Mouse (Mus musculus) C2C12 (cell line): Measurements from ENCODE around the gene Anp32e. TPM values are rescaled to one million over a fixed set of nuclear protein-coding genes. Genes with fewer than 3 reads are reported as not detected.
"Not testable (repeated sequence)": the region's sequence is repeated elsewhere in the genome, so short reads cannot be mapped to it uniquely, and the experiment has no call there.

ENCODE experiments used
- H3K27me3 ChIP-seq: one replicate; pipeline ENCODE4 v1.6.1; 2011; ENCODE audit not compliant: control insufficient read depth, insufficient read depth, insufficient read length
- H3K36me3 ChIP-seq: one replicate; pipeline ENCODE4 v1.6.1; 2011; ENCODE audit not compliant: control insufficient read depth, insufficient read depth
- H3K4me3 ChIP-seq: one replicate; pipeline ENCODE4 v1.5.1; 2011; ENCODE audit warnings: mild to moderate bottlenecking, control low read depth; ENCODE audit not compliant: poor library complexity, insufficient read depth, severe bottlenecking
- H3K79me2 ChIP-seq: one replicate; pipeline ENCODE4 v1.6.1; 2011; ENCODE audit not compliant: control insufficient read depth, insufficient read depth
- H3K79me3 ChIP-seq: one replicate; pipeline ENCODE4 v1.6.1; 2011; ENCODE audit warnings: low read depth, control low read depth
- H3ac ChIP-seq: one replicate; pipeline ENCODE3; 2011; ENCODE audit warnings: low read depth; ENCODE audit not compliant: control insufficient read depth, insufficient read length
- CEBPB ChIP-seq: IDR thresholded peaks from one replicate; pipeline ENCODE4 v1.6.1; 2011; ENCODE audit warnings: low read depth, mild to moderate bottlenecking, control low read depth, moderate library complexity
- CTCF ChIP-seq: IDR thresholded peaks from one replicate; pipeline ENCODE4 v1.5.1; 2011; ENCODE audit not compliant: control insufficient read depth, insufficient read depth, insufficient read length
- FOSL1 ChIP-seq: IDR thresholded peaks from one replicate; pipeline ENCODE4 v1.8.0; 2011; ENCODE audit warnings: mild to moderate bottlenecking, low read length; ENCODE audit not compliant: poor library complexity, insufficient read depth, severe bottlenecking
- MAX ChIP-seq: IDR thresholded peaks from one replicate; pipeline ENCODE4 v1.6.1; 2011; ENCODE audit warnings: mild to moderate bottlenecking, control low read depth
- MYOD1 ChIP-seq: IDR thresholded peaks from one replicate; pipeline ENCODE4 v1.6.1; 2011; ENCODE audit warnings: low read depth; ENCODE audit not compliant: control insufficient read depth, insufficient read length
- MYOG ChIP-seq: IDR thresholded peaks from one replicate; pipeline ENCODE4 v1.6.1; 2011; ENCODE audit not compliant: control insufficient read depth, insufficient read length; ENCODE audit errors: extremely low read depth
- USF1 ChIP-seq: IDR thresholded peaks from one replicate; pipeline ENCODE4 v1.6.1; 2011; ENCODE audit warnings: low read depth, mild to moderate bottlenecking, control low read depth, moderate library complexity
- polyA plus RNA-seq: library from polyadenylated mRNA; unstranded; fragments of >200 nt; fragmentation: generic; extraction: Trizol; gene quantifications from one replicate; pipeline ENCODE4 v1.2.1, GENCODE M21; 2012; ENCODE audit warnings: missing spikeins

Gene Anp32e
- polyA plus RNA-seq, 1 experiment, result 66.3 TPM

- peaks cover 6% of the 10 kb centered on the region for H3K36me3 ChIP-seq
- no peaks in the 10 kb centered on the region for H3K79me3 ChIP-seq
- H3K4me3 ChIP-seq, result no peak overlapping the region
- no peak for TF ChIP-seq CEBPB
- no peak for TF ChIP-seq MAX
- TF ChIP-seq CTCF, result no peak
- TF ChIP-seq MYOG, result no peak
- TF ChIP-seq MYOD1, result no peak
- no peak for TF ChIP-seq FOSL1
- no peak overlapping the region for H3ac ChIP-seq
- no peaks in the 10 kb centered on the region for H3K27me3 ChIP-seq
- no peaks in the 10 kb centered on the region for H3K79me2 ChIP-seq
Observed at GRCm38 (mm10) chr3:95953023-95953422, 24.0 kb downstream of the Anp32e start.

GRCm38 (mm10) chr3:95953522-95953921, 24.5 kb downstream of the Anp32e start:
- H3K4me3 ChIP-seq, result no peak overlapping the region
- no peaks in the 10 kb centered on the region for H3K79me3 ChIP-seq
- no peak overlapping the region for H3ac ChIP-seq
- H3K27me3 ChIP-seq, result no peaks in the 10 kb centered on the region
- peaks cover 6% of the 10 kb centered on the region for H3K36me3 ChIP-seq
- no peak for TF ChIP-seq MYOD1
- no peak for TF ChIP-seq MAX
- no peak for TF ChIP-seq FOSL1
- no peak for TF ChIP-seq CTCF
- no peak for TF ChIP-seq USF1
- TF ChIP-seq CEBPB, result no peak
- no peak for TF ChIP-seq MYOG
- H3K79me2 ChIP-seq, result no peaks in the 10 kb centered on the region

DNA sequence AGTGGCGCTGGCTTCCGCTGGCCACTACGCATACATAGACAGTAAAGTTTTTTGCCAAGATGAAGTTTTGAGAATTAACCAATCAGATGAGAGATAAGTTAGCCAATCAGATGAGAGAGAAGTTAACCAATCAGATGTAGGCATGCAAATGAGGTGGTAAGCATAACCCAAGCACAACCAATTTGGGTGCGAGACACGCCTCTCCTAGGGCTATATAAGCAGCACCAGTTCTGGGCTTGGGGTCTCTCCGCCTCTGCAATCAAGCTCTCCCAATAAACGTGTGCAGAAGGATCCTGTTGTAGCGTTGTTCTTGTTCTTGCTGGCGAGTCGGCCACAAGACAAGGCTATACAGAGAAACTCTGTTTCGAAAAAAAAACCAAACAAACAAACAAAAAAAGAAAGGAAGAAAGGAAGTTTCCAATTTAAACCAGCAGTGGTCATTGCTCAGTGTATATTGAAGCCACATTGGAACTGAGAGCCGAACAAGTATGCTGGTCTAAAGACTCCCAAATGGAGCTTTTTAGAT, 25.7 kb downstream of the Anp32e start:
- not testable (repeated sequence) for H3K79me2 ChIP-seq, H3K27me3 ChIP-seq, H3K4me3 ChIP-seq

GRCm38 (mm10) chr3:95955318-95955717, 26.3 kb downstream of the Anp32e start:
- H3ac ChIP-seq, result no peak overlapping the region
- no peak overlapping the region for H3K4me3 ChIP-seq
- no peaks in the 10 kb centered on the region for H3K27me3 ChIP-seq
- H3K79me2 ChIP-seq, result no peaks in the 10 kb centered on the region
- TF ChIP-seq CTCF (no peak), MAX (no peak), FOSL1 (no peak), MYOD1 (no peak), USF1 (no peak), CEBPB (no peak), MYOG (no peak)
- H3K79me3 ChIP-seq, result no peaks in the 10 kb centered on the region
- no peaks in the 10 kb centered on the region for H3K36me3 ChIP-seq

More for the DNA sequence above, 25.7 kb downstream of the Anp32e start:
- not testable (repeated sequence) for H3K79me3 ChIP-seq, H3ac ChIP-seq, H3K36me3 ChIP-seq

DNA sequence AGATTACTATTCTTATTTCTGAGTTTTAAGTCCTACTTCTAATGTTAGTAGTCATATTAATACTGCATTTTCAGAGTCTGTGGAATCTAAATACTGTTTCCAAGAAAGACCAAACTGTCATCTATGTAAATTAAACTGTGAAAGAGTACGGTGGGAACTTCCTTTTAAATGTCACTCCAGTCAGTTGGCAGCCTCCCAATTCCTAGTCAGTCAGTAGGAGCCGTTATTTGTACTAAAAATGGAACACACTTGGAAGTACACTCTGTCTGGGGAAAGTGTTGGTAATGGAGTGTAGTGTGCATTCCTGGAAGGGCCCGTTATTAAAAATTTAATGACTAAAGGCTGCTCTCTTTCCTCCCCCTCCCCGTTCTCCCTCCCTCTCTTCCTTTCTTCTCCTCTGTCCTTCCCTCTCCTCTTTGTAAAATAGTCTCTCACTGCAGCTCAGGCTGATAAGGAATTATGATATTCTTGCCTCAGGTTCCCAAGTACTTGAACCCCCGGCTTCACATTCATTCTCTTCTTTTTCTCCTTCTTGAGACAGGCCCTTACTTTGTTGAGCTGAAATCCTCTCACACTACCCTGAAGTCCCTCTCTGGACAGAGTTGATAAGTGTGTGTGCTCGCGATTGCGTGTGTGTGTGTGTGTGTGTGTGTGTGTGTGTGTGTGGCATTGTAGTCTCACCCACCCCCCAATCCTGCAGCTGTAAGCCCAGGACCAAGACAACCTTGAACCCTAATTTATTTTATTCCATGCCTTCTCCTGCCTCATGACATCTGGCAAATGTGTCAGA, 28.5 kb downstream of the Anp32e start:
- Histone ChIP-seq H3K36me3 (no peaks in the 10 kb centered on the region), H3K79me2 (no peaks in the 10 kb centered on the region), H3ac (no peak overlapping the region), H3K4me3 (no peak overlapping the region), H3K27me3 (no peaks in the 10 kb centered on the region), H3K79me3 (no peaks in the 10 kb centered on the region)
- no peak for TF ChIP-seq MAX
- no peak for TF ChIP-seq MYOD1
- no peak for TF ChIP-seq MYOG
- no peak for TF ChIP-seq CTCF
- no peak for TF ChIP-seq FOSL1
- no peak for TF ChIP-seq USF1
- TF ChIP-seq CEBPB, result no peak

GRCm38 (mm10) chr3:95959082-95959481, 30.0 kb downstream of the Anp32e start:
- no peaks in the 10 kb centered on the region for H3K36me3 ChIP-seq
- TF ChIP-seq CTCF (no peak), MYOD1 (no peak), MYOG (no peak), CEBPB (no peak), USF1 (no peak), FOSL1 (no peak), MAX (no peak)
- no peak overlapping the region for H3K4me3 ChIP-seq

More at GRCm38 (mm10) chr3:95959082-95959481, 30.0 kb downstream of the Anp32e start:
- no peak overlapping the region for H3ac ChIP-seq
- no peaks in the 10 kb centered on the region for H3K79me3 ChIP-seq
- H3K79me2 ChIP-seq, result no peaks in the 10 kb centered on the region
- H3K27me3 ChIP-seq, result no peaks in the 10 kb centered on the region
